Mouse (Mus musculus): ENCODE data around the gene Fam71a.

The Fam71a gene

GRCm38 (mm10) chr1:191164717-191165116 lies at the start of gene Fam71a:
Gene Fam71a, minus strand, starts transcription at chr1:191164817.
- DNase-seq (ENCODE audit: low read depth, low spot score), result no peak

GRCm38 (mm10) chr1:191211096-191211495 lies 46.5 kb upstream of the Fam71a start:
- DNase-seq (ENCODE audit: low read depth, low spot score), result no peak

GRCm38 (mm10) chr1:191205791-191206190 lies 41.2 kb upstream of the Fam71a start:
- DNase-seq (ENCODE audit: low read depth, low spot score), result no peak

- DNase-seq (ENCODE audit: low read depth, low spot score), result no peak
These were observed 40.3 kb upstream of the Fam71a start for GRCm38 (mm10) chr1:191204876-191205275.

GRCm38 (mm10) chr1:191203496-191203895 lies 38.9 kb upstream of the Fam71a start:
- DNase-seq (ENCODE audit: low read depth, low spot score), result no peak

- DNase-seq (ENCODE audit: low read depth, low spot score), result peak; percentile 30
These were observed 37.8 kb upstream of the Fam71a start for GRCm38 (mm10) chr1:191202208-191202952.

- DNase-seq (ENCODE audit: low read depth, low spot score), result no peak
These were observed 36.4 kb upstream of the Fam71a start for GRCm38 (mm10) chr1:191200816-191201602.

GRCm38 (mm10) chr1:191197916-191198315 lies 33.3 kb upstream of the Fam71a start:
- no peak for DNase-seq (ENCODE audit: low read depth, low spot score)

GRCm38 (mm10) chr1:191196016-191196415 lies 31.4 kb upstream of the Fam71a start:
- DNase-seq (ENCODE audit: low read depth, low spot score), result no peak

GRCm38 (mm10) chr1:191193657-191194424 lies 29.2 kb upstream of the Fam71a start:
- peak; percentile 85 for DNase-seq (ENCODE audit: low read depth, low spot score)

GRCm38 (mm10) chr1:191192751-191193150 lies 28.1 kb upstream of the Fam71a start:
- DNase-seq (ENCODE audit: low read depth, low spot score), result no peak

- no peak for DNase-seq (ENCODE audit: low read depth, low spot score)
These were observed 27.6 kb upstream of the Fam71a start for GRCm38 (mm10) chr1:191192213-191192612.

- DNase-seq (ENCODE audit: low read depth, low spot score), result no peak
These were observed 25.2 kb upstream of the Fam71a start for GRCm38 (mm10) chr1:191189671-191190372.

GRCm38 (mm10) chr1:191186386-191186770 lies 21.8 kb upstream of the Fam71a start:
- DNase-seq (ENCODE audit: low read depth, low spot score), result peak; percentile 70

GRCm38 (mm10) chr1:191185761-191186385 lies 21.3 kb upstream of the Fam71a start:
- peak; percentile 41 for DNase-seq (ENCODE audit: low read depth, low spot score)

GRCm38 (mm10) chr1:191184841-191185251 lies 20.2 kb upstream of the Fam71a start:
- DNase-seq (ENCODE audit: low read depth, low spot score), result peak; percentile 62

- peak; percentile 39 for DNase-seq (ENCODE audit: low read depth, low spot score)
These were observed 19.6 kb upstream of the Fam71a start for GRCm38 (mm10) chr1:191184066-191184815.

GRCm38 (mm10) chr1:191183163-191184065 lies 18.8 kb upstream of the Fam71a start:
- peak; percentile 85 for DNase-seq (ENCODE audit: low read depth, low spot score)

All from CD4-positive, CD25-positive, alpha-beta regulatory T cell, adult 2 months (primary cell).